Mouse (Mus musculus) neural tube, embryonic 11.5 days (tissue): ENCODE data around the gene Olfr686. TPM values are rescaled to one million over a fixed set of nuclear protein-coding genes. Genes with fewer than 3 reads are reported as not detected.

Experiments used
- ATAC-seq: fragments of 200-750 bp; cut with Nextera tagmentation; 2 replicates; pipeline ENCODE4 v1.8.0; 2017; ENCODE audit warnings: moderate number of reproducible peaks, mild to moderate bottlenecking, moderate TSS enrichment, moderate library complexity; ENCODE audit not compliant: insufficient read depth, low FRiP score, low TSS enrichment
- DNase-seq: peaks from one replicate; pipeline ENCODE4 v3.0.0-alpha.2; 2015; ENCODE audit warnings: low spot score
- H3K27ac ChIP-seq: fragments of 300-500 bp; sonication (generic); 2 replicates; pipeline ENCODE4 v1.5.1; 2014; ENCODE audit warnings: low read depth, mild to moderate bottlenecking, low read length
- H3K27me3 ChIP-seq: fragments of 300-500 bp; sonication (generic); 2 replicates; pipeline ENCODE4 v1.6.1; 2014; ENCODE audit warnings: mild to moderate bottlenecking, low read length, mixed read lengths; ENCODE audit not compliant: control insufficient read depth, insufficient read depth
- H3K36me3 ChIP-seq: fragments of 300-500 bp; sonication (generic); 2 replicates; pipeline ENCODE4 v1.6.1; 2014; ENCODE audit warnings: mild to moderate bottlenecking, low read length, moderate library complexity, mixed read lengths; ENCODE audit not compliant: control insufficient read depth, insufficient read depth
- H3K4me1 ChIP-seq: fragments of 300-500 bp; sonication (generic); 2 replicates; pipeline ENCODE4 v1.6.1; 2014; ENCODE audit warnings: low read length, mixed read lengths; ENCODE audit not compliant: control insufficient read depth, insufficient read depth
- H3K4me2 ChIP-seq: fragments of 300-500 bp; sonication (generic); 2 replicates; pipeline ENCODE4 v1.6.1; 2014; ENCODE audit warnings: low read depth, mild to moderate bottlenecking, moderate library complexity
- H3K4me3 ChIP-seq: fragments of 300-500 bp; sonication (generic); 2 replicates; pipeline ENCODE4 v1.5.1; 2014; ENCODE audit warnings: low read depth, low read length
- H3K9ac ChIP-seq: fragments of 300-500 bp; sonication (generic); 2 replicates; pipeline ENCODE4 v1.6.1; 2014; ENCODE audit warnings: mild to moderate bottlenecking, low read length
- H3K9me3 ChIP-seq: fragments of 300-500 bp; sonication (generic); 2 replicates; pipeline ENCODE4 v1.6.1; 2016; ENCODE audit warnings: low read length; ENCODE audit not compliant: control insufficient read depth
- WGBS: fragments of 180-500 bp; shearing (Covaris S2); extraction: QIAGEN DNeasy Blood & Tissue Kit; methylation state at CpG from one replicate; pipeline ENCODE4 v1.1.7; 2014; 5-methylcytosine and 5-hydroxymethylcytosine counted together
- polyA plus RNA-seq: library from polyadenylated mRNA; unstranded; fragments of >200 nt; fragmentation: Nextera tagmentation; extraction: Ambion mirVana; gene quantifications from 2 replicates; pipeline ENCODE4 v1.2.1, GENCODE M21; 2014

Olfr686 gene
- polyA plus RNA-seq, 1 experiment from 2014 or later, result not detected

- DNase-seq (no peak), ATAC-seq (no peak)
- H3K27me3 ChIP-seq, result no peaks in the 10 kb centered on the region
- H3K4me3 ChIP-seq, result no peak overlapping the region
- no peaks in the 10 kb centered on the region for H3K4me1 ChIP-seq
- no peak overlapping the region for H3K4me2 ChIP-seq
- no peaks in the 10 kb centered on the region for H3K9me3 ChIP-seq
- WGBS, result 60% methylated on average over 1 of the region's 1 CpGs
- H3K27ac ChIP-seq, result no peak overlapping the region
- no peaks in the 10 kb centered on the region for H3K36me3 ChIP-seq
- no peak overlapping the region for H3K9ac ChIP-seq
These were observed 7.5 kb upstream of the Olfr686 start for GRCm38 (mm10) chr7:105214761-105215160.

GRCm38 (mm10) chr7:105185912-105186311 is 21.4 kb downstream of the Olfr686 start, which contains the start of gene Olfr685:
Olfr685 (minus strand) TSS chr7:105186012.
- 77% methylated on average over 1 of the region's 1 CpGs for WGBS
- Histone ChIP-seq H3K4me2 (no peak within 1 kb of the TSS), H3K27me3 (no peaks in the 10 kb centered on the region), H3K4me3 (no peak within 1 kb of the TSS), H3K9ac (no peak within 1 kb of the TSS), H3K4me1 (no peaks in the 10 kb centered on the region), H3K9me3 (no peaks in the 10 kb centered on the region), H3K36me3 (no peaks in the 10 kb centered on the region), H3K27ac (no peak within 1 kb of the TSS)
- ATAC-seq (no peak), DNase-seq (no peak)

DNA sequence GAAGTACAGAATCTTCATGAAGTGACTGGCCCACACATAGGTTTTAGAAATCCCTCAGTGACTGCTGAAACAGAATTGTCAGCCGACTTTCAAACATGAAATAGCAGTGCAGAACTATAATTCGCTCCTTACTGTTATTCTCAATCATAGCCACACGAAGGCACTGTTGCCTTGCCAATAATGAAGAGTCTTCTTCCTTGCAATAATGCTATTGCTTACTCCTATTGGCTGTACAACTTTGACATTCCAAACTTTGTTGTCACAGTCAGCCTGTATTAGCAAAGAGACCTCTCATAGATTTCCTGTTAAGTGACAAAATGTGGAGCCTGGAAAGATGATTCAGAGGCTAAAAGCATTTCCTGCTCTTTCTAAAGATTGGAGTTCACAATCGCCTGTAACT is 36.5 kb downstream of the Olfr686 start:
- ATAC-seq (no peak), DNase-seq (no peak)
- 54% methylated on average over 4 of the region's 4 CpGs for WGBS
- Histone ChIP-seq H3K36me3 (no peaks in the 10 kb centered on the region), H3K27me3 (no peaks in the 10 kb centered on the region), H3K9ac (no peak overlapping the region), H3K27ac (no peak overlapping the region), H3K9me3 (no peaks in the 10 kb centered on the region), H3K4me1 (no peaks in the 10 kb centered on the region), H3K4me3 (no peak overlapping the region), H3K4me2 (no peak overlapping the region)

- H3K4me1 ChIP-seq, result no peaks in the 10 kb centered on the region
- no peaks in the 10 kb centered on the region for H3K27me3 ChIP-seq
- no peaks in the 10 kb centered on the region for H3K36me3 ChIP-seq
- H3K27ac ChIP-seq, result no peak within 1 kb of the TSS
- DNase-seq, result no peak
- H3K4me3 ChIP-seq, result no peak within 1 kb of the TSS
- H3K4me2 ChIP-seq, result no peak within 1 kb of the TSS
- no peak for ATAC-seq
- no peak within 1 kb of the TSS for H3K9ac ChIP-seq
- H3K9me3 ChIP-seq, result no peaks in the 10 kb centered on the region
- 63% methylated on average over 1 of the region's 1 CpGs for WGBS
These were observed 43.7 kb downstream of the Olfr686 start, which contains the start of gene Olfr684 for GRCm38 (mm10) chr7:105163553-105163952. Olfr684 (minus strand) TSS chr7:105163653.

Other genes with a start within 250 kb of the Olfr686 start
- not detected in 2 replicates for gene Olfr670, start 244.9 kb downstream of the Olfr686 start, polyA plus RNA-seq
- not detected in 2 replicates for gene Olfr671, start 228.4 kb downstream of the Olfr686 start, polyA plus RNA-seq
- gene Olfr672, start 205.5 kb downstream of the Olfr686 start, polyA plus RNA-seq, result not detected in 2 replicates
- gene Olfr675, start 179.0 kb downstream of the Olfr686 start, polyA plus RNA-seq, result not detected in 2 replicates
- gene Olfr676, start 174.8 kb downstream of the Olfr686 start, polyA plus RNA-seq, result not detected in 2 replicates
- gene Olfr677, start 156.1 kb downstream of the Olfr686 start, polyA plus RNA-seq, result not detected in 2 replicates
- gene Olfr678, start 143.0 kb downstream of the Olfr686 start, polyA plus RNA-seq, result not detected in 2 replicates
- gene Olfr679, start 126.3 kb downstream of the Olfr686 start, polyA plus RNA-seq, result not detected in 2 replicates
- gene Olfr680-ps1, start 114.7 kb downstream of the Olfr686 start, polyA plus RNA-seq, result not detected in 2 replicates
- not detected in 2 replicates for gene Olfr681, start 90.6 kb downstream of the Olfr686 start, polyA plus RNA-seq
- gene Olfr683, start 60.5 kb downstream of the Olfr686 start, polyA plus RNA-seq, result not detected in 2 replicates
- not detected in 2 replicates for gene Olfr684, start 43.8 kb downstream of the Olfr686 start, polyA plus RNA-seq
- not detected in 2 replicates for gene Olfr685, start 21.5 kb downstream of the Olfr686 start, polyA plus RNA-seq
- not detected in 2 replicates for gene Olfr688, start 80.6 kb upstream of the Olfr686 start, polyA plus RNA-seq
- not detected in 2 replicates for gene Olfr689, start 103.7 kb upstream of the Olfr686 start, polyA plus RNA-seq
- gene Olfr690, start 126.6 kb upstream of the Olfr686 start, polyA plus RNA-seq, result not detected in 2 replicates
- not detected in 2 replicates for gene Olfr691, start 134.8 kb upstream of the Olfr686 start, polyA plus RNA-seq
- gene Olfr692, start 160.7 kb upstream of the Olfr686 start, polyA plus RNA-seq, result not detected in 2 replicates
- gene Gm5901, start 167.6 kb upstream of the Olfr686 start, polyA plus RNA-seq, result not detected in 2 replicates
- 33.0 and 36.1 TPM in 2 replicates for gene Fam160a2, start 192.6 kb upstream of the Olfr686 start, polyA plus RNA-seq
- gene Cnga4, start 197.1 kb upstream of the Olfr686 start, polyA plus RNA-seq, result not detected in 2 replicates
- gene Cckbr, start 218.2 kb upstream of the Olfr686 start, polyA plus RNA-seq, result not detected in 2 replicates